Mouse (Mus musculus): ENCODE measurements around the gene Cst6. TPM values are rescaled to one million over a fixed set of nuclear protein-coding genes. Genes with fewer than 3 reads are reported as not detected.

Cst6 gene
- polyA plus RNA-seq (2012; rRNA removed), result 375 and 786 TPM in 2 replicates

DNA sequence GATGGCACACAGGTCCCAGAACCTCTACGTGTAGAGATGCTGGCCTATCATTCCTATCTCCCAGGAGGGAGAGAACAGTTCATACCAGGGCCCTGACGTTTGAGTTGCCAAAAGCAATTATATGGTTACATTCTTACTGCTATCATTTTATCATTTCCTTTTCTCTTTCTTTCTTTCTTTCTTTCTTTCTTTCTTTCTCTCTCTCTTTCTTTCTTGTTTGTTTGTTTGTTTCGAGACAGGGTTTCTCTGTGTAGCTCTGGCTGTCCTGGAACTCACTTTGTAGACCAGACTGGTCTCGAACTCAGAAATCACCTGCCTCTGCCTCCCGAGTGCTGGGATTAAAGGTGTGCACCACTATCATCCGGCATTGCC, at the start of gene Cst6:
Gene Cst6, minus strand, starts transcription at position 73 of the 372 bp plus-strand sequence.

DNA sequence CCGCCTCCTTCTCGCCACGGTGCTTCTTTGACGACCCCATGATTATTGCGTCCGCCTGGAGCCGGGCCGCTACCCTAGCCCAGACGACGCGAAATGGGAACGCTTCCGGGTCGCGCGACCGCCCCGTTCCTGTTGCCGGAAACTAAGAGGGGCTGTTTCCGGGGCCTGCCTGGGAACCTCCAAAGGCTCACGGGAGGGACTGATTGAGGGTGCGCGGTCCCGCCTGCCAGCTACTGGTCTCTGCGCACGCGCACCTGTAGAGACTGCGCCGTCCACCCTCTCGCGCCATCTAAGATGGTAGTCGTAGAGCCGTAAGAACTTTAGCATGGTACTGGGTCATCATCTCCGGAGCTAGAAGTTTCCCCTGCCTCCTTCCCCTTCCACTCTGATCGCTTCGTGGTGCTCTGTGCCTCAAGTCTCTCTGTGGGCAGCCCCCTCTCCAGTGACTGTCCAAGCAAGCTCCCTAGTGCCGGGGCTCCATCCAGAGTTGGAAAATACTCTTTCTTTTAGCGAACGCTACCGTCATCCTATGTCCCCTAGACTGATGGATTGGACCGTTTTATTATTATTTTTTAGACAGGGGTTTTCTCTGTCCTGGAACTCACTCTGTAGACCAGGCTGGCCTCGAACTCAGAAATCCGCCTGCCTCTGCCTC, 39.3 kb upstream of the Cst6 start, which contains the start of gene Sart1:
Gene Sart1, minus strand, starts transcription at position 116 of the 655 bp plus-strand sequence.

DNA sequence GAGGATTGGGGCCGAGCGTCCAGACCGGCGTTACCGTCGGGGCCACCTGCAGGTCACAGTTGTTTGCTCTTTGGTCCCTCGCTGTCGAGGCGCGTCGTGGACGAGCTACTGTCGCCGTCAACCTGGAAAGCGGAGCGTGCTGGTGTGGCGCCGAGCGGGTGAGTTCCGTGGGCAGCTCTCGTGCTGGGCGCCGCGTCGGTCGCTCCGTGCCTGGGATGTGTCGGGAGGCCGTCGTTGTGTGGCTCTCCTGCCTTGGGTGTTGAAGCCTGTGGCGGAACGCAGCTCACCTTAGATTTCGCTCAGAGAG, 17.6 kb upstream of the Cst6 start, which contains the start of gene Banf1:
Gene Banf1, minus strand, starts transcription at position 116 of the 307 bp plus-strand sequence.

DNA sequence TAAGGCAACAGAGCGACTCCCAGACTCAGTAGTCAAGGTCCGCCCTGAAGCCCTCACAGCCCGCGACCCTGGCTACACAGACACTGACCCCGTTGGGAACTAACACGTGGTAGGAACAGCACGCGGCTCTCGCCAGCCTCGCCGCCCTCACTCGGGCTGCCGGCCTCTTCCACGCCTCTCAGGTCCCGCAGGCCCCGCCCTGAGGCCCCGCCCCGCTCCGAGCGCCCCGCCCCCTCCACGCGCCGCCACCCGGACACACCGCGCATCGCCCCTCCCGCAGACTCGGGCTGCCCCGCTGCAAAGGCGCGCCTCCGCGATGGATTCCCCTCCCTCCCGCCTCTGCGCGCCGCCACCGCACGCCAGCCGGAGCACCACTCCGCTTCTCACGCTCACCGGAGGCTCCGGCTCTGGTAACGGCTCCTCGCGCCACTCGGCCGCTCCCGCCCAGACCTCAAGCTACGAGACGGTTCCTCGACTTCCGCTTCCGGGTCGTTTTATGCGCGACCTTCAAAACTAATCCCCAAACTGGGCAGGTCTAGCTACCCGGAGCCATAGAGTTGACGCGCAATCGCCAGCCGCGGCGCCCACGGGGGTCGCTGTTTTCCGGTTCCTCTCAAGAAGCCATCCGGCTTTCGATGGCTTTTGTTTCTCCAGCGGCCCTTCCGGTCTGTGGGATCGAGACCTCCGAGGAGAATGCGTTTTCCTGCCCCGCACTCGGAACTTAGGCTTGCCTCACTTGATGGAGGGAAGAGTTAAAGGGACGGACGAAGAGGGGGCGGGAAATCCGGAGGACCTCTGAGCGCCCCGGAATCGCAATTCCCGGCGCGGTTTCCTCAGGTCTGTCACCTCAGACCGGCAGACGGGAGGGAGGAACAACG, 17.0 kb upstream of the Cst6 start, which contains the start of gene Eif1ad:
Gene Eif1ad, plus strand, starts transcription at position 567 of the 878 bp plus-strand sequence.

DNA sequence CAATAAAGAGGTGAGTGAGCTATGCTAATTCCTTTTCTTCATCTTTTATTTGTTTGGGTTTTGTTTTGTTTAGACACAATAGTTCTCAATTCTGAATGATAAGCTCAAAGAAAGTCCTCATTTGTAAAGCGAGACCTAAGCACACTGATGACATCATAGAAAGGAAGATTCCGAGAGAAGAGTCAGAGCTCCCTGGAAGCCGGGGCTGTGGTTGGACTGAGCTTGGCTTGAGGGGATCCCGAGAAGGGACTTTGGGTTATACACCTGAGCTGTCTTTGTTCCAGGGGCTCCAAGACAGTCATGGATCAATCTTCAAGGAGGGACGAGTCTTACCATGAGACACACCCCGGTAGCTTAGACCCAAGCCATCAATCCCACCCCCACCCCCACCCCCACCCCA, 13.9 kb downstream of the Cst6 start, which contains the start of gene Catsper1:
Gene Catsper1, plus strand, starts transcription at position 301 of the 400 bp plus-strand sequence.

DNA sequence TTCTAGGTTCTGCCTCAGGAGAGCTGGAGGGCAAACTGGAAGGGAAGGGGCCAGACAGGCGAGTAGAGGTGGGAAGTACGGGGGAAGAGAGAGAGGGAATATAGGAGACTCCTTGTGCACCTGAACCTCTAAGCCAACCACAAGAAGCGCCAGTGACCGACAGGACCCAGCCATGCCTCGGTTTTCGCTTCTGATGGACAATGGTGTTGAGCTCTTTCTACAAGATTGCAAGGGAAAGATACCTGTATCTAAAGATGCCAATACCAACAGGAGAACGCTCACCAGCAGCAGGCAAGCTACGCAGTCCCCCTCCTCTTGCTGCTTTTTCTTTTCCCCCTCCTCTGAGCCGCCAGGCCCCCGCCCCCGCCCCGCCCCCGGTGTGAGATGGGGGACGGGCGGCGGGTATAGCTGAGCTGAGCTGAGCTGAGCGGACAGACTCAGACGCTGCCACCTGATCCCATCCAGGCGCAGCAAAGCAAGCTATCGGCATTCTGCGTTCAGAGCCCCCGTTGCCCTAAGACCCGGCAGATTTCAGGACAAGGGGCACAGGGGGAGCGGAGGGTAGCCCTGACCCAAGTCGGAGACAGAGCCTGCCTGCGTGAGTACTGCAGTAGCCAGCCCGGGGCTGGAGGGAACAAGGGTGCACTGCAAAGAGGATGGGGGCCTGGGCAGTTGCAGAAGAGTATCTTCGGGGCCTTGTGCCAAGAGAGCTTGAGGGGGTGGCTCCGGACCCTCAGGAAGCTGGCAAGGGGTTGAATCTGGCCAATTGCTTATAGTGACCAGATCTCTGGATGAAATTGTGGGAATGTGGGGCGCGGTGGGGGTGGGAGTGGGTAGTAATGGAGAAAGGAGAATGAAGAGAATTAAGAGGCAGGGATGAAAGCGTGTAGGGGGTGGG, 51.2 kb downstream of the Cst6 start, which contains the start of gene Gal3st3:
Gene Gal3st3, plus strand, starts transcription at position 429 of the 898 bp plus-strand sequence.

DNA sequence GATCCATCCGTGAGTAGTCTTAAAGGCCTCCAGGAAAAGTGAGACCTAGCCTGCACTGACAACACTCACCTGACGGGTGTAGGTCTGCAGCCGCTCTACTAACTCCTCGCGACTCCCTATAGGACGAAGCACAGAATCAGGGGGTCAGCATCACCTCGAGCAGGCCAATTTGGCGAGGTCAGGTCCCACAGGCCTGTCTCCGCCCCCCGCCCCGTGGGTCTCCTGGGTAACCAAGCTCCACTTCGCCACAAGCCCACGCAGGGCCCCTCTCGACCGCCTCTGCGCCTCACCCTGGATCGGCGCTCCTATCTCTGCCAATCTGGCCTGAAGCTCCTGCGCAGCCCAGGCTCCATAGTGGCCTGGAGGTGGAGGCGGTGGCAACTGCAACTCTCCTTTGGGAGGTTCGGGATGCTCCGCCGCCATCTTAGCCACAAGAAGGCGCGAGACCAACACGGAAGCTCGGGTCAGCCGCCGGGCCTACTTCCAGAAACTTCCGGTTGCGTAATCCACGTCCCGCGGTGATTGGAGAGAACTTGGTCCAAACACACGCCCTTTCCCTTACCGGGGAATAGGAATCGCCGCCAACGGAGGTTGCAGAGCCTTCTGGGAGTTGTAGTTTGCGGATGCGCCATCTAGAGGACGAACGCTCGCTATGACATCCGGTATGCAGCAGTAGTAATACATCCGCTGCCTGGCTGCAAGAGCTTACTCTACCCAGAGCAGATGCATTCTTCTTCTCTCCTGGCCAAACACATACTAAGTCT, 54.2 kb downstream of the Cst6 start, which contains the start of gene Sf3b2:
Gene Sf3b2, minus strand, starts transcription at position 484 of the 764 bp plus-strand sequence.

Other genes starting within 250 kb of the Cst6 start
- 130 and 151 TPM in 2 replicates for gene Rab1b, start 242.5 kb downstream of the Cst6 start, polyA plus RNA-seq (2012; rRNA removed)
- gene Klc2, start 231.0 kb downstream of the Cst6 start, polyA plus RNA-seq (2012; rRNA removed), result 22.3 and 26.2 TPM in 2 replicates
- gene Pacs1, start 76.5 kb downstream of the Cst6 start, polyA plus RNA-seq (2012; rRNA removed), result 8.3 and 8.5 TPM in 2 replicates
- 56.0 and 68.1 TPM in 2 replicates for gene Sf3b2, start 54.1 kb downstream of the Cst6 start, polyA plus RNA-seq (2012; rRNA removed)
- 0.16 and 0.17 TPM in 2 replicates for gene Gal3st3, start 51.2 kb downstream of the Cst6 start, polyA plus RNA-seq (2012; rRNA removed)
- gene Catsper1, start 13.8 kb downstream of the Cst6 start, polyA plus RNA-seq (2012; rRNA removed), result not detected in 2 replicates
- 12.8 and 13.9 TPM in 2 replicates for gene Eif1ad, start 17.2 kb upstream of the Cst6 start, polyA plus RNA-seq (2012; rRNA removed)
- 79.4 and 85.3 TPM in 2 replicates for gene Banf1, start 17.6 kb upstream of the Cst6 start, polyA plus RNA-seq (2012; rRNA removed)
- 3.3 and 5.9 TPM in 2 replicates for gene Sart1, start 39.1 kb upstream of the Cst6 start, polyA plus RNA-seq (2012; rRNA removed)
- 0.38 TPM in 1 of 2 replicates, not detected in the other for gene Tsga10ip, start 53.0 kb upstream of the Cst6 start, polyA plus RNA-seq (2012; rRNA removed)
- gene Drap1, start 75.4 kb upstream of the Cst6 start, polyA plus RNA-seq (2012; rRNA removed), result 65.5 and 68.9 TPM in 2 replicates
- gene AI837181, start 75.6 kb upstream of the Cst6 start, polyA plus RNA-seq (2012; rRNA removed), result 39.1 and 49.8 TPM in 2 replicates
- gene Fosl1, start 98.0 kb upstream of the Cst6 start, polyA plus RNA-seq (2012; rRNA removed), result 3.9 and 5.8 TPM in 2 replicates
- gene Ccdc85b, start 108.3 kb upstream of the Cst6 start, polyA plus RNA-seq (2012; rRNA removed), result 4.7 and 7.0 TPM in 2 replicates
- 58.0 and 59.2 TPM in 2 replicates for gene Fibp, start 111.0 kb upstream of the Cst6 start, polyA plus RNA-seq (2012; rRNA removed)
- gene Ctsw, start 118.9 kb upstream of the Cst6 start, polyA plus RNA-seq (2012; rRNA removed), result 0.39 and 0.48 TPM in 2 replicates
- gene Efemp2, start 124.4 kb upstream of the Cst6 start, polyA plus RNA-seq (2012; rRNA removed), result 42.2 and 56.1 TPM in 2 replicates
- 23.4 and 28.0 TPM in 2 replicates for gene Mus81, start 138.8 kb upstream of the Cst6 start, polyA plus RNA-seq (2012; rRNA removed)
- 163 and 181 TPM in 2 replicates for gene Cfl1, start 140.9 kb upstream of the Cst6 start, polyA plus RNA-seq (2012; rRNA removed)
- gene 1700020D05Rik, start 154.2 kb upstream of the Cst6 start, polyA plus RNA-seq (2012; rRNA removed), result 0.14 TPM in 1 of 2 replicates, not detected in the other
- gene Snx32, start 161.0 kb upstream of the Cst6 start, polyA plus RNA-seq (2012; rRNA removed), result 1.4 and 3.3 TPM in 2 replicates
- 15.5 and 19.7 TPM in 2 replicates for gene Ovol1, start 211.1 kb upstream of the Cst6 start, polyA plus RNA-seq (2012; rRNA removed)
- gene Ap5b1, start 218.5 kb upstream of the Cst6 start, polyA plus RNA-seq (2012; rRNA removed), result 7.9 and 8.8 TPM in 2 replicates

Measured in stomach, adult 2 months (tissue).